Mouse (Mus musculus) liver, embryonic 14.5 days (tissue): ENCODE measurements around the gene Zfp114. TPM values are rescaled to one million over a fixed set of nuclear protein-coding genes. Genes with fewer than 3 reads are reported as not detected.

Experiments
- ATAC-seq: fragments of 200-750 bp; cut with Nextera tagmentation; 2 replicates; pipeline ENCODE4 v1.8.0; 2017; ENCODE audit warnings: moderate number of reproducible peaks, mild to moderate bottlenecking, moderate library complexity; ENCODE audit not compliant: insufficient read depth
- DNase-seq, 3 experiments: peaks; one replicate each; pipeline ENCODE4 v3.0.0-alpha.2; 2012 to 2013; ENCODE audit warnings: low read depth in 3 of 3, low spot score in 3 of 3
- H3K27ac ChIP-seq: fragments of 300-500 bp; sonication (generic); 2 replicates; pipeline ENCODE4 v1.5.1; 2014; ENCODE audit warnings: moderate library complexity, mild to moderate bottlenecking, control low read depth, inconsistent platforms
- H3K27me3 ChIP-seq: fragments of 300-500 bp; sonication (generic); 2 replicates; pipeline ENCODE4 v1.6.1; 2014; ENCODE audit warnings: mild to moderate bottlenecking, low read length, moderate library complexity; ENCODE audit not compliant: control insufficient read depth, insufficient read depth
- H3K36me3 ChIP-seq: fragments of 300-500 bp; sonication (generic); replicated peaks from 2 replicates; pipeline ENCODE4 v1.6.1; 2014; ENCODE audit warnings: low read depth; ENCODE audit not compliant: control insufficient read depth, insufficient read depth
- H3K4me1 ChIP-seq, 2 experiments: fragments of 200-500 bp in 1 of 2; fragments of 300-500 bp in 1 of 2; sonication (generic) in 1 of 2; replicated peaks; 2 replicates each; pipeline ENCODE4 v1.6.1; 2012 to 2014; ENCODE audit warnings: antibody characterized with exemption in 1 of 2, inconsistent platforms in 1 of 2, low read length in 1 of 2; ENCODE audit not compliant: control insufficient read depth in 2 of 2, insufficient read depth in 2 of 2
- H3K4me2 ChIP-seq: fragments of 300-500 bp; sonication (generic); 2 replicates; pipeline ENCODE4 v1.6.1; 2014; ENCODE audit warnings: low read depth, mild to moderate bottlenecking, control low read depth, moderate library complexity
- H3K4me3 ChIP-seq, 2 experiments: fragments of 200-500 bp in 1 of 2; fragments of 300-500 bp in 1 of 2; sonication (generic) in 1 of 2; 2 replicates each; pipeline ENCODE4 v1.5.1; 2012 to 2014; ENCODE audit warnings: low read depth in 2 of 2, low read length in 2 of 2, mild to moderate bottlenecking in 2 of 2, control low read depth in 1 of 2, inconsistent platforms in 1 of 2, moderate library complexity in 1 of 2; ENCODE audit not compliant: insufficient read depth in 1 of 2
- H3K9ac ChIP-seq: fragments of 300-500 bp; sonication (generic); replicated peaks from 2 replicates; pipeline ENCODE4 v1.6.1; 2014; ENCODE audit warnings: mild to moderate bottlenecking, control low read depth, moderate library complexity
- H3K9me3 ChIP-seq: fragments of 300-500 bp; sonication (generic); 2 replicates; pipeline ENCODE4 v1.6.1; 2016; ENCODE audit warnings: low read length, mixed read lengths; ENCODE audit not compliant: control insufficient read depth
- CTCF ChIP-seq: IDR thresholded peaks from 2 replicates; pipeline ENCODE4 v1.5.1; 2016; ENCODE audit warnings: antibody characterized with exemption, low read depth, control low read depth
- EP300 ChIP-seq: IDR thresholded peaks from 2 replicates; pipeline ENCODE4 v1.6.1; 2016; ENCODE audit warnings: antibody characterized with exemption, low read depth
- WGBS: fragments of 180-500 bp; shearing (Covaris S2); extraction: QIAGEN DNeasy Blood & Tissue Kit; methylation state at CpG from one replicate; pipeline ENCODE4 v1.1.7; 2014; ENCODE audit not compliant: insufficient replicate concordance; 5-methylcytosine and 5-hydroxymethylcytosine counted together
- polyA plus RNA-seq, 2 experiments: library from polyadenylated mRNA; depleted of rRNA in 1 of 2; stranded (reverse) in 1 of 2; unstranded in 1 of 2; fragments of >200 nt; fragmentation: Nextera tagmentation in 1 of 2; extraction: Ambion mirVana in 1 of 2; gene quantifications; 2 replicates each; pipeline versions ENCODE4 v1.2.1 to v1.2.3; 2012 to 2014

Zfp114 gene
- polyA plus RNA-seq, 2 experiments, result 0.17 to 0.24 TPM

DNA sequence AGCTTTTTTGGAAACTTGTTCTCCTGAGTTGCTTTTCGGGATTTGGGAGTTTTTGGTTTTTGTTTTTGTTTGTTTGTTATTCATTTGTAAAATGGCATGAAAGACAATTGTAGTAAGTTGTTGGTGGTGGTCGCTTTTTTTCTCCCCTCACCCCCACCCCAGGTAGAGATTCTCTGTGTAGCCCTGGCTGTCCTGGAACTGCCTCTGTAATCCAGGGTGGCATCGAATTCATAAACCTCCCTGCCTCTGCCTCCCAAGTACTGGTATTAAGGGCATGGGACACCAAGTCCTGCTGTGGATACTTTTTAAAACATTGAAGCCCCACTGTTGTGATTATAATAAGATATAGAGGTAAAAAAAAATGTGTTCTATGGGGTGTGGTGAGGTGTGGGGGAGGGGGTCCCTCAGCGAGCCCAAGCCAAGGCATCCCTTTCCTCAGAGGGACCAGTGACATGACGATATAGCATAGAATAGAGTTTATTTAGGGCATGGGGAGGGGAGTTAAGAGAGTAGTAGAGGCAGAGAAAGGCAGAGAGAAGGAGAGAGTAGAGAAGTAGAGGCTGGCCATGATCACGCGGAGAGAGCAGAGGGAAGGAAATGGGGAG is 33.5 kb downstream of the Zfp114 start:
- no peak overlapping the region; the same call in 1 of the 2 replicates for H3K9ac ChIP-seq
- no peaks in the 10 kb centered on the region for H3K36me3 ChIP-seq
- no peak for ATAC-seq
- peaks cover 0 to 5% of the 10 kb centered on the region in 2 experiments; a peak in 2 of 4 replicates for H3K4me1 ChIP-seq
- no peak overlapping the region for H3K27ac ChIP-seq
- no peaks in the 10 kb centered on the region for H3K9me3 ChIP-seq
- H3K27me3 ChIP-seq, result no peaks in the 10 kb centered on the region
- WGBS, result 46% methylated on average over 7 of the region's 7 CpGs
- H3K4me2 ChIP-seq, result peak overlapping the region; percentile 64
- H3K4me3 ChIP-seq, result peak overlapping the region in 1 of 2 experiments; percentile 61; a peak in 1 of 4 replicates
- no peak for TF ChIP-seq CTCF
- TF ChIP-seq EP300, result no peak
- no peak for DNase-seq

GRCm38 (mm10) chr7:24210296-24210695 is 35.4 kb downstream of the Zfp114 start:
- Histone ChIP-seq H3K36me3 (no peaks in the 10 kb centered on the region), H3K4me1 (peaks cover 0 to 5% of the 10 kb centered on the region in 2 experiments; a peak in 2 of 4 replicates), H3K9ac (no peak overlapping the region), H3K4me2 (no peak overlapping the region), H3K4me3 (no peak overlapping the region), H3K27ac (no peak overlapping the region), H3K9me3 (no peaks in the 10 kb centered on the region), H3K27me3 (no peaks in the 10 kb centered on the region)
- WGBS, result 75% methylated on average over 2 of the region's 2 CpGs
- no peak for ATAC-seq
- no peak for DNase-seq
- TF ChIP-seq CTCF, result no peak
- no peak for TF ChIP-seq EP300

DNA sequence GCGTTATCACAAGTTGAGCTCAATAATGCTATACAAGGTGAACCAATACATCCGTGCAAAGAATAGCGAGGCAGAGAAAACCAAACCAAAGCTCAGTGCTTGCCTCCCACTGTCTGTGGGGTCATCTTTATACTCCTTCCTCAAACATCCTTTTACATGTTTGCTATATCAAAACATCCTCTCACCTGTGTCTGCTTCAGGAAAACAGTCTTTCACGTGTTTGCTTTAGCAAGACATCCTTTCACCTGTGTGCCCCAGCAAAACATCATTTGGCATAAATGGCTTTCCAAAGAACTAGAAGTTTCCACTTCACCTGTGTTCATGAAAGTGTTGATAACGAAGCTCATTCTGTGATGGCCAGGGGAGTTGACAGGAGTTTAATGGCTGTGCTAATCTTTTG is 36.5 kb downstream of the Zfp114 start, which contains the start of gene Zfp111:
TSS of gene Zfp111 (minus strand) at position 101 of the 400 bp plus-strand sequence.
- Histone ChIP-seq H3K4me2 (no peak within 1 kb of the TSS), H3K9ac (no peak within 1 kb of the TSS), H3K4me1 (peaks cover 0 to 5% of the 10 kb centered on the region in 2 experiments; a peak in 2 of 4 replicates), H3K4me3 (no peak within 1 kb of the TSS), H3K36me3 (no peaks in the 10 kb centered on the region), H3K27me3 (no peaks in the 10 kb centered on the region), H3K9me3 (no peaks in the 10 kb centered on the region), H3K27ac (no peak within 1 kb of the TSS)
- WGBS, result 59% methylated on average over 5 of the region's 5 CpGs
- DNase-seq, result no peak
- ATAC-seq, result no peak
- TF ChIP-seq EP300, result no peak
- no peak for TF ChIP-seq CTCF

Other genes with a start within 250 kb of the Zfp114 start
- not detected in 2 replicates for gene Vmn1r179, start 248.1 kb upstream of the Zfp114 start, polyA plus RNA-seq (2012; rRNA removed)
- not detected in 2 replicates for gene Vmn1r179, start 248.1 kb upstream of the Zfp114 start, polyA plus RNA-seq (2014; fragmentation: Nextera tagmentation; extraction: Ambion mirVana)
- not detected in 2 replicates for gene Vmn1r180, start 224.4 kb upstream of the Zfp114 start, polyA plus RNA-seq (2012; rRNA removed)
- not detected in 2 replicates for gene Vmn1r180, start 224.4 kb upstream of the Zfp114 start, polyA plus RNA-seq (2014; fragmentation: Nextera tagmentation; extraction: Ambion mirVana)
- gene Vmn1r181, start 200.4 kb upstream of the Zfp114 start, polyA plus RNA-seq (2012; rRNA removed), result not detected in 2 replicates
- not detected in 2 replicates for gene Vmn1r181, start 200.4 kb upstream of the Zfp114 start, polyA plus RNA-seq (2014; fragmentation: Nextera tagmentation; extraction: Ambion mirVana)
- gene V1rd19, start 173.4 kb upstream of the Zfp114 start, polyA plus RNA-seq (2012; rRNA removed), result not detected in 2 replicates
- gene V1rd19, start 173.4 kb upstream of the Zfp114 start, polyA plus RNA-seq (2014; fragmentation: Nextera tagmentation; extraction: Ambion mirVana), result not detected in 2 replicates
- gene Vmn1r183, start 121.8 kb upstream of the Zfp114 start, polyA plus RNA-seq (2012; rRNA removed), result not detected in 2 replicates
- not detected in 2 replicates for gene Vmn1r183, start 121.8 kb upstream of the Zfp114 start, polyA plus RNA-seq (2014; fragmentation: Nextera tagmentation; extraction: Ambion mirVana)
- gene Zfp180, start 93.1 kb upstream of the Zfp114 start, polyA plus RNA-seq (2012; rRNA removed), result 7.7 and 9.3 TPM in 2 replicates
- gene Zfp180, start 93.1 kb upstream of the Zfp114 start, polyA plus RNA-seq (2014; fragmentation: Nextera tagmentation; extraction: Ambion mirVana), result 8.6 and 10.2 TPM in 2 replicates
- 0.28 and 0.36 TPM in 2 replicates for gene Zfp112, start 62.7 kb upstream of the Zfp114 start, polyA plus RNA-seq (2012; rRNA removed)
- 0.22 and 0.29 TPM in 2 replicates for gene Zfp112, start 62.7 kb upstream of the Zfp114 start, polyA plus RNA-seq (2014; fragmentation: Nextera tagmentation; extraction: Ambion mirVana)
- gene Zfp235, start 40.9 kb upstream of the Zfp114 start, polyA plus RNA-seq (2012; rRNA removed), result 1.6 and 2.2 TPM in 2 replicates
- 2.9 and 3.8 TPM in 2 replicates for gene Zfp235, start 40.9 kb upstream of the Zfp114 start, polyA plus RNA-seq (2014; fragmentation: Nextera tagmentation; extraction: Ambion mirVana)
- 0.55 and 0.68 TPM in 2 replicates for gene Zfp111, start 36.4 kb downstream of the Zfp114 start, polyA plus RNA-seq (2012; rRNA removed)
- gene Zfp111, start 36.4 kb downstream of the Zfp114 start, polyA plus RNA-seq (2014; fragmentation: Nextera tagmentation; extraction: Ambion mirVana), result 1.2 and 1.8 TPM in 2 replicates
- gene Zfp109, start 62.5 kb downstream of the Zfp114 start, polyA plus RNA-seq (2012; rRNA removed), result 0.80 and 0.97 TPM in 2 replicates
- 0.65 and 0.73 TPM in 2 replicates for gene Zfp109, start 62.5 kb downstream of the Zfp114 start, polyA plus RNA-seq (2014; fragmentation: Nextera tagmentation; extraction: Ambion mirVana)
- 0.21 and 0.26 TPM in 2 replicates for gene Zfp108, start 79.7 kb downstream of the Zfp114 start, polyA plus RNA-seq (2012; rRNA removed)
- gene Zfp108, start 79.7 kb downstream of the Zfp114 start, polyA plus RNA-seq (2014; fragmentation: Nextera tagmentation; extraction: Ambion mirVana), result 0.09 and 0.54 TPM in 2 replicates
- 0.58 and 7.6 TPM in 2 replicates for gene Zfp93, start 95.4 kb downstream of the Zfp114 start, polyA plus RNA-seq (2012; rRNA removed)
- gene Zfp93, start 95.4 kb downstream of the Zfp114 start, polyA plus RNA-seq (2014; fragmentation: Nextera tagmentation; extraction: Ambion mirVana), result 0.75 and 1.3 TPM in 2 replicates
- 2.3 and 2.6 TPM in 2 replicates for gene Zfp61, start 126.2 kb downstream of the Zfp114 start, polyA plus RNA-seq (2012; rRNA removed)
- 1.6 and 2.1 TPM in 2 replicates for gene Zfp61, start 126.2 kb downstream of the Zfp114 start, polyA plus RNA-seq (2014; fragmentation: Nextera tagmentation; extraction: Ambion mirVana)
- 1.5 and 1.8 TPM in 2 replicates for gene Zfp94, start 141.6 kb downstream of the Zfp114 start, polyA plus RNA-seq (2012; rRNA removed)
- 1.4 TPM in 2 replicates for gene Zfp94, start 141.6 kb downstream of the Zfp114 start, polyA plus RNA-seq (2014; fragmentation: Nextera tagmentation; extraction: Ambion mirVana)
- gene Tescl, start 158.9 kb downstream of the Zfp114 start, polyA plus RNA-seq (2012; rRNA removed), result 0.11 TPM in 1 of 2 replicates, not detected in the other
- gene Tescl, start 158.9 kb downstream of the Zfp114 start, polyA plus RNA-seq (2014; fragmentation: Nextera tagmentation; extraction: Ambion mirVana), result not detected in 2 replicates
- not detected in 2 replicates for gene Lypd5, start 174.1 kb downstream of the Zfp114 start, polyA plus RNA-seq (2012; rRNA removed)
- gene Lypd5, start 174.1 kb downstream of the Zfp114 start, polyA plus RNA-seq (2014; fragmentation: Nextera tagmentation; extraction: Ambion mirVana), result not detected in 2 replicates
- gene Kcnn4, start 195.2 kb downstream of the Zfp114 start, polyA plus RNA-seq (2012; rRNA removed), result 112 and 113 TPM in 2 replicates
- 90.2 and 112 TPM in 2 replicates for gene Kcnn4, start 195.2 kb downstream of the Zfp114 start, polyA plus RNA-seq (2014; fragmentation: Nextera tagmentation; extraction: Ambion mirVana)
- gene Smg9, start 224.6 kb downstream of the Zfp114 start, polyA plus RNA-seq (2012; rRNA removed), result 20.6 and 22.2 TPM in 2 replicates
- gene Smg9, start 224.6 kb downstream of the Zfp114 start, polyA plus RNA-seq (2014; fragmentation: Nextera tagmentation; extraction: Ambion mirVana), result 11.2 and 11.8 TPM in 2 replicates